Mouse (Mus musculus) neutrophil, adult 5-6 weeks (primary cell): ENCODE measurements around the gene Kif23. TPM values are rescaled to one million over a fixed set of nuclear protein-coding genes. Genes with fewer than 3 reads are reported as not detected.

Experiments
- ATAC-seq: fragments of 151-379, 151-347 bp; 2 replicates; pipeline ENCODE4 v1.8.0; 2017; ENCODE audit warnings: mild to moderate bottlenecking, moderate TSS enrichment; ENCODE audit not compliant: insufficient number of reproducible peaks, poor library complexity, low FRiP score, severe bottlenecking; ENCODE audit errors: extremely low read depth
- total RNA-seq: library from RNA; stranded (forward); fragments of 200-1000 nt; gene quantifications from 2 replicates; pipeline ENCODE4 v1.2.3, GENCODE M21; 2017

The Kif23 gene
- total RNA-seq, 1 experiment from 2014 or later = 218 TPM

DNA sequence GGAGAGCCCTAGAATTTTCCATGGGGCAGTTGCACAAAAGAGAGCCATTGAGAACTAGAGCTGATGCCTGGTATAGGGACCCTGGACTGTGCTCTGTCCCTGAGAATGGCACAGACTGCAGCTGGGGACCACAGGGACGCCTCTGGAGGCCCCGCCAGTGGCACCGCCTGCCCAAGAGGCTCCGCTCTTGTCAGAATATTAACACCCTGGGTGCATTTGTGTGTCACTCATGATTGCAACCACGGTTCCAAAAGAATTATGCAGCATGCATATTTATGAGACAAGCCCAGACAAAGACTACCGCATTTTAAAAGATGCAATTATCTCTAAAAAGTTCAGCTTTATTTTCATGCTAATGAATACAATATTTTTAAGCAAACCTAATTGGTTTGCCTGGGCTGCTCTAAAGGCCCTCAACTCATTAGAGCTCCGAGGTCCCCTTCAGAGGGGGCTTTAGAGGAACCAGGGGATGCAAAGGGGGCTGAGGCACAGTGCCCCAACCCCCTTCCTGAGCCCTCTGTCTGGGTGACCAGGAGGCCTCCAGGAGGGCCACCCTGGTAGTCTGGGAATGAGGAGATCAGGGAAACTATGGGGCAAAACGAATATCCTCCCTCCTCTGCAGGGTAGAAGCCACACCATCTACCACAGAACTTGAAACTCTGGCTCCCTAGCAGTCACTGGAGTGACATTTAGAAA is 74.2 kb downstream of the Kif23 start:
- ATAC-seq = no peak

DNA sequence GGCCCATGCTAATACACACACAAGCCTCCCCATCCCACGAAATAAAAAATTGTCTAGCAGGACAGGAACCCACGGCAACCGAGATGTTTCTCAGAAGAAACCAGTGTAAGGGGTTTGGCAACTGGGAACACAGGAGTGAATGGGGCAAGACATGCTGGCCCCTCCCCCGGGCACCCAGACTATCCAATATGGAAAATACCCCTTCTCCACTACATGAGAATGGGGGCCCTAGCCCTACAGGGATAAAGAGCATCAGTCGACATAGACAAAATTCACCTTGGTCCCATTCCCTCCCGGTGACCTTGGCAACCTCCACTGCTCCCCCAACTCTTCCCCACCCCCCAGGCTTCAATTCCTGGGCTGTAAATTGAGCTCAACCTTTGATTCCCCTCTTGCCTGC is 74.7 kb downstream of the Kif23 start:
- no peak for ATAC-seq

DNA sequence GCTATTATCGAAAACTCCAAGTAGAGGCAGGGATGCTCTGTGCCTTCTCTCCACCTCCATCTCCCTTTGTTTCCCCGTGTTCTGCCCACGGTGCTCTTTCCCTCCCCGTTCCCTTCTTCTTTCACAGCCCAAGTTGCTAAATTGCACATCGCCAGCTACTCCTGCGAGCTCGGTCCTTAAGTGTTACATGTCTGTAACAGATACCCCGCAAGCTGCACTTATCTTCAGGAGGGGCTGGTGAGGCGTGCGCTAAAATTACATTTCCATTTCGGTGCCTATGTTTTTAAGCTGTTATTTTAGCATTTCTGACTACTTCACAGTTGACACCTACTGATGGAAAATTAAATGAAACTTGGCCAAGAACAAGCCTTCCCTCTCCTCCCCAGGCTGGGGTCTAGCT is 78.9 kb downstream of the Kif23 start:
- ATAC-seq = no peak

Other genes with a start within 250 kb of the Kif23 start
- gene Rplp1, start 32.2 kb downstream of the Kif23 start, total RNA-seq = 1,424 and 2,460 TPM in 2 replicates
- 0.23 and 0.98 TPM in 2 replicates for gene Paqr5, start 80.1 kb upstream of the Kif23 start, total RNA-seq
- 8.7 and 10.8 TPM in 2 replicates for gene Glce, start 175.9 kb upstream of the Kif23 start, total RNA-seq